Mouse (Mus musculus) hindlimb bud, embryonic 11.5 days (tissue): Measurements from ENCODE around the gene Fcrls.

Experiments
- DNase-seq: peaks from one replicate; pipeline ENCODE4 v3.0.0-alpha.2; 2012; ENCODE audit warnings: low read depth, low spot score; ENCODE audit errors: extremely low spot score

The Fcrls gene

GRCm38 (mm10) chr3:87263436-87263835 is at the start of gene Fcrls:
Fcrls (minus strand) TSS chr3:87263738.
- DNase-seq: no peak

- DNase-seq: no peak
Measured at GRCm38 (mm10) chr3:87309922-87310321, 46.4 kb upstream of the Fcrls start.

GRCm38 (mm10) chr3:87299901-87300300 is 36.4 kb upstream of the Fcrls start:
- no peak for DNase-seq

GRCm38 (mm10) chr3:87274372-87274771 is 10.8 kb upstream of the Fcrls start:
- no peak for DNase-seq

- DNase-seq: no peak
Measured at GRCm38 (mm10) chr3:87266581-87266980, 3.0 kb upstream of the Fcrls start.

GRCm38 (mm10) chr3:87255239-87255638 is 8.3 kb downstream of the Fcrls start:
- DNase-seq: no peak

DNA sequence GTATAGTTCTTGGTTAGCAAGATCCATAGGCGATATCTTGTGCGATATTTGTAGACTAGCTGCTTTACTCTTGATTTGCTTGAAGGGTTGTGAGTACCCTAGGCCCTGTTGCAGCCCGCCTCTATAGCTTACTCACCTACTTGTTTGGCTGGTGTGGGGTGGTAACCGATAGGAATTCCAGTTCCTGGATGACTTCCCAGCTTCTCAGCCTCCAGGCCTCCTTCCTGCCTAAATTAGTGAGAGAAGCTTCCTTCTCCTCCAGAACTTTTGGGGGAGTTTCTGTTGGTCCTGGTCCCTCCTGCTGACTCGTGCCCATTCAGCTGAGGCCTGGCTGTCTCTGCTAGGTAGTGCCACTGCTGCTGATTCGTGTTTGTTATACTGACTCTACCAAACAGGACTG is 14.0 kb downstream of the Fcrls start:
- no peak for DNase-seq

GRCm38 (mm10) chr3:87247292-87247691 is 16.2 kb downstream of the Fcrls start:
- DNase-seq: no peak

DNA sequence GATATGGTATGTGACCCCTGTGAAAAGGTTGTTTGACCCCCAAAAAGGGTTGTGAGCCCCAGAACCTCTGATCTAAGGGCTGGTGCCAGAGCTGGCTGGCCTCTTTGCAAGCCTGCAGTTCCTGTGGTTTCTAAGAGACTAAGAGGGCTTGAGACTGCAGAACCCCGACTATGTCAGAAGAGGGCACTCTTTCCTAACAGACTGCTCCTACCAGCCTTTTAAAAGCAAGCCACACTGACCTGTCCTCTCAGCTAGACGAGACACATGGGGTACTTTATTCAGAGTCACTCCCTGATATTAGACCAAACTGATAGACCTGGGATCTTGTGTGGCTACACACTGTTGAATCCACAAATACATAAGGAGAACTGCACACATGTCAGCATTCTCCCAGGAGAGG is 19.9 kb downstream of the Fcrls start:
- peak; percentile 10 for DNase-seq

- DNase-seq: no peak
Measured at GRCm38 (mm10) chr3:87240909-87241308, 22.6 kb downstream of the Fcrls start.

- DNase-seq: no peak
Measured at GRCm38 (mm10) chr3:87223636-87224035, 39.9 kb downstream of the Fcrls start.

- no peak for DNase-seq
Measured at GRCm38 (mm10) chr3:87222346-87222745, 41.2 kb downstream of the Fcrls start.

DNA sequence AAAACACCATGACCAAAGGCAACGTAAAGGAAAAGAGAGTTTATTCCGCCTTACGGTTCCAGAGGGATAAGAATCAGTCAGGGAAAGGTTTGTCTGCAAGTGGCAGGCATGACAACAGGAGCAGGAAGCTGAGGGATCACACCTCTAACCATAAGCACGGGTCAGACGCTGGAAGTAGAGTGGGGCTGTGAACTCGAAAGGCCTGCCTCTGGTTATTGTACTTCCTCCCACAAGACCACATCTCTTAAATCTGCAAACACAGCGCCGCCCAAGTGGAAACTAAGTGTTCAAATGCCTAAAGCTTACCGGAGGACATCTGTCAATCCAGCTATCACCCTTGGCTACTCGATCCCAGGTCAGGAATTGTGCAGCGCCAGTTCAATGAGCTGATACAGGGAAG is 48.4 kb downstream of the Fcrls start:
- DNase-seq: no peak

GRCm38 (mm10) chr3:87214221-87214864 is 49.2 kb downstream of the Fcrls start:
- DNase-seq: no peak

DNA sequence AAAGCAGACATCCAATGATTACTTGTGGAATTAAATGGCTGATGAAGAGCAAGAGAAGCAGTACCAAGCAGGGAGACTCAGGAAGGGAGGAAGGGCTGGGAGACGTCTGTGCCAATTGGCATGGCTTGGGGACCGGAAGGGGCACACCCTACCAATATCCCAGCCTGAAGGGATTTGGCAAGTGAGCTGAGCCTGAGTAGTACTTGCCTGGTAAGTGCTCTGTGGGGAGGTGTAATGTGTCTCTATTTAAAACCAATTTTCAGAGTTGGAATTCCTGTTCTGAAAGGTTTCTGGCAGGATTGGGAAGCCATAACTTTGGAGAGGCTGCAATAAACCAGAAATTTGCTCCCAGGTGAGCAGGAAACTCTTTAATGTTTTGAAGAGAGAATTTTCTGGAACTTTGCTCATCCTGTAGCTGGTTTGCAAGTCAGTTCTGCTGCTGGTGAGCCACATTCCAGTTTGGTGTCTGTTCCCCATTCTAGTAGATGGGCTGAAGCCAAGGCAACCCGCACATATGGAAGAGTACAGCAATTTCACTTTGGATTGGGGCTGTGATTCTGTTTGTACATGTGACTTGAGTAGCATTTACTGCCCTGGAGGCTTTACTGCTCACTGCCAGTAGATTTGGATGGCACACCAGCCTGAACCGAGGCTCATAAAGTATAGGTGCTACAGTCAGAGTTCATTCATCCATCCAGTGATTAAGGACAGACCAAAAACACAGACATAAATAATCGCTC is 57.0 kb downstream of the Fcrls start:
- DNase-seq: no peak
